Mouse (Mus musculus): ENCODE data around the gene Copz1.

DNA sequence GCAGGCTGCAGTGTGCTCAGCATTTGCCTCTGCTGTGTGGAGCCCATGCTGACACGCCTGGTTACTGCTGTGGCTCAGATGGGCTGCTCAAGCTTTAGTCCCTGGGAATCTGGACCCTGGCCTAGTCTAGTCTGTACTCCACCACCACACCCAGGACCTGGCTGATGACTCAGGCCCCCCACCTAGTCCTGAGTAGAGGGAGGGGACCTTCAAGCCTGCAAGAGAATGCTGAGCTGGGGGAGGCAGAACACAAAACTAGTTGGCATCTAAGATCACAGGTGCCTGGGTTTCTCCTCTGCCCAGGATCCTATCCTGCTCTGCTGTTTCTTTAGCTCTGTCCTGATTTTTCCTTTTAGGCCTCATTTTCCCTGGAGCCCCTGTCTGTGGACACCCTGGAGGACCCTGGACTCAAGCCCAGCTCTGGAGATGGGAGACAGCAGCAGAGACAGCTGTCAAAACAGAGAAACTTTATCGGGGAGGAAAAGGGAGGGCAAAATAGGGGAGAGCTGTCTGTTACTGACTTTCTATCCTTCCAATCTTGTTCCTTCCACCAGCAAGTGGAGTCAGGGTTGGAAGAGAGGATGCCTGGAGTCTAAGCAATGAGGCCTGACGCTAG lies 45.8 kb downstream of the Copz1 start:
- TF ChIP-seq CTCF (IDR thresholded peaks at IDR 0.05), result no peak
- TF ChIP-seq EP300 (IDR thresholded peaks at IDR 0.05), result no peak

Measured in lung, postnatal 0 days (tissue).